Mouse (Mus musculus): Measurements from ENCODE around the gene Ocm.
"Not testable (repeated sequence)": the region's sequence is repeated elsewhere in the genome, so short reads cannot be mapped to it uniquely, and the experiment has no call there.

Ocm gene

GRCm38 (mm10) chr5:144026620-144027263 is at the start of gene Ocm:
Ocm (minus strand) TSS chr5:144026670.
- DNase-seq (ENCODE audit: extremely low read depth, low read depth, low spot score): no peak

- no peak for DNase-seq (ENCODE audit: extremely low read depth, low read depth, low spot score)
Measured at GRCm38 (mm10) chr5:144071249-144071648, 44.8 kb upstream of the Ocm start.

GRCm38 (mm10) chr5:144070064-144070463 is 43.6 kb upstream of the Ocm start:
- no peak for DNase-seq (ENCODE audit: extremely low read depth, low read depth, low spot score)

- DNase-seq (ENCODE audit: extremely low read depth, low read depth, low spot score): no peak
Measured at GRCm38 (mm10) chr5:144066036-144066435, 39.6 kb upstream of the Ocm start.

GRCm38 (mm10) chr5:144064093-144064492 is 37.6 kb upstream of the Ocm start:
- DNase-seq (ENCODE audit: extremely low read depth, low read depth, low spot score): no peak

- DNase-seq (ENCODE audit: extremely low read depth, low read depth, low spot score): no peak
Measured at GRCm38 (mm10) chr5:144054340-144054739, 27.9 kb upstream of the Ocm start.

- DNase-seq (ENCODE audit: extremely low read depth, low read depth, low spot score): no peak
Measured at GRCm38 (mm10) chr5:144053450-144053849, 27.0 kb upstream of the Ocm start.

- DNase-seq (ENCODE audit: extremely low read depth, low read depth, low spot score): no peak
Measured at GRCm38 (mm10) chr5:144051268-144051667, 24.8 kb upstream of the Ocm start.

- no peak for DNase-seq (ENCODE audit: extremely low read depth, low read depth, low spot score)
Measured at GRCm38 (mm10) chr5:144049881-144050280, 23.4 kb upstream of the Ocm start.

- DNase-seq (ENCODE audit: extremely low read depth, low read depth, low spot score): no peak
Measured at GRCm38 (mm10) chr5:144047324-144047723, 20.9 kb upstream of the Ocm start.

- DNase-seq (ENCODE audit: extremely low read depth, low read depth, low spot score): no peak
Measured at GRCm38 (mm10) chr5:144043166-144043565, 16.7 kb upstream of the Ocm start.

- no peak for DNase-seq (ENCODE audit: extremely low read depth, low read depth, low spot score)
Measured at GRCm38 (mm10) chr5:144040720-144041364, 14.4 kb upstream of the Ocm start.

GRCm38 (mm10) chr5:144039886-144040285 is 13.4 kb upstream of the Ocm start:
- DNase-seq (ENCODE audit: extremely low read depth, low read depth, low spot score): no peak

- no peak for DNase-seq (ENCODE audit: extremely low read depth, low read depth, low spot score)
Measured at GRCm38 (mm10) chr5:144039156-144039675, 12.7 kb upstream of the Ocm start.

- no peak for DNase-seq (ENCODE audit: extremely low read depth, low read depth, low spot score)
Measured at GRCm38 (mm10) chr5:144036952-144037351, 10.5 kb upstream of the Ocm start.

GRCm38 (mm10) chr5:144034567-144034966 is 8.1 kb upstream of the Ocm start:
- DNase-seq (ENCODE audit: extremely low read depth, low read depth, low spot score): no peak

- no peak for DNase-seq (ENCODE audit: extremely low read depth, low read depth, low spot score)
Measured at GRCm38 (mm10) chr5:144032491-144032890, 6.0 kb upstream of the Ocm start.

GRCm38 (mm10) chr5:144015845-144016244 is 10.6 kb downstream of the Ocm start:
- DNase-seq (ENCODE audit: extremely low read depth, low read depth, low spot score): no peak

- no peak for DNase-seq (ENCODE audit: extremely low read depth, low read depth, low spot score)
Measured at GRCm38 (mm10) chr5:144015312-144015650, 11.2 kb downstream of the Ocm start.

GRCm38 (mm10) chr5:144014551-144015311 is 11.7 kb downstream of the Ocm start, which contains the start of gene Ccz1:
Ccz1 (minus strand) TSS chr5:144014877.
- peak; percentile 19 for DNase-seq (ENCODE audit: extremely low read depth, low read depth, low spot score)

GRCm38 (mm10) chr5:144013366-144014134 is 12.9 kb downstream of the Ocm start:
- DNase-seq (ENCODE audit: extremely low read depth, low read depth, low spot score): not testable (repeated sequence)
